Mouse (Mus musculus) cortical plate, adult 2 months (tissue): Measurements from ENCODE around the gene Tex13c2. TPM values are rescaled to one million over a fixed set of nuclear protein-coding genes. Genes with fewer than 3 reads are reported as not detected.

Experiments used
- H3K27ac ChIP-seq: fragments of 200-500 bp; 2 replicates; pipeline ENCODE4 v1.5.1; 2012; ENCODE audit warnings: low read length, control low read depth, inconsistent platforms; ENCODE audit not compliant: insufficient read depth
- H3K4me1 ChIP-seq: fragments of 200-500 bp; 2 replicates; pipeline ENCODE4 v1.6.1; 2011; ENCODE audit warnings: low read length; ENCODE audit not compliant: control insufficient read depth, insufficient read depth
- H3K4me3 ChIP-seq: fragments of 200-500 bp; 2 replicates; pipeline ENCODE4 v1.5.1; 2011; ENCODE audit warnings: mild to moderate bottlenecking, low read length, control low read depth; ENCODE audit not compliant: insufficient read depth
- CTCF ChIP-seq: fragments of 200-500 bp; IDR thresholded peaks from 2 replicates; pipeline ENCODE4 v1.5.1; 2011; ENCODE audit warnings: mild to moderate bottlenecking, control low read depth, low read length; ENCODE audit not compliant: insufficient read depth; ENCODE audit errors: extremely low read depth
- POLR2A ChIP-seq: fragments of 200-500 bp; IDR thresholded peaks from 2 replicates; pipeline ENCODE4 v1.6.1; 2011; ENCODE audit warnings: mild to moderate bottlenecking, low read length, control low read depth; ENCODE audit not compliant: insufficient read depth; ENCODE audit errors: extremely low read depth
- polyA plus RNA-seq: library from polyadenylated mRNA; depleted of rRNA; stranded (reverse); fragments of >200 nt; gene quantifications from 2 replicates; pipeline ENCODE4 v1.2.3, GENCODE M21; 2012; rRNA removed

The Tex13c2 gene
- 0.15 TPM in 1 of 2 replicates, not detected in the other for polyA plus RNA-seq

DNA sequence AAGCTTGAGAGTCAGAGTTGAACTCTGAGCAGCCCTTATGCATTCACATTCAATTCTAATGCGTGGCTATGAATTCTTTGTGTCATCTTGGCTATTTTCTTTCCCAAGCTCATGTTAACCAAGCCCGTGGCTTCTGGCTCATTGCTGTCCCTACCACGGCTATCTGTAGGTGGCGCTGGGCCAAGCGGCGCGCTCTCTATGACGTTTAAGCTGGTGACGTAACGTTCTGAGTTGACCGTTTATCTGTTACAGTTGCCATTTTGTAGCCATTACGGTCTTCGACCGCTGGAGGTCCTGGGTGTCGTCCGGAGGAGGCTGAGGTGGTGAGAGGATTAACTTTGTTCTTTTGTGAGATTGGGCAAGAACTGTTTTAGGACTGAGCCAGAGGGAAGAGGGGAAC lies at the start of gene Tex13c2:
Tex13c2 (plus strand) TSS at position 246 of the 400 bp plus-strand sequence.
- TF ChIP-seq CTCF (no peak), POLR2A (no peak)
- Histone ChIP-seq H3K4me1 (no peaks in the 10 kb centered on the region), H3K27ac (no peak within 1 kb of the TSS), H3K4me3 (no peak within 1 kb of the TSS)

DNA sequence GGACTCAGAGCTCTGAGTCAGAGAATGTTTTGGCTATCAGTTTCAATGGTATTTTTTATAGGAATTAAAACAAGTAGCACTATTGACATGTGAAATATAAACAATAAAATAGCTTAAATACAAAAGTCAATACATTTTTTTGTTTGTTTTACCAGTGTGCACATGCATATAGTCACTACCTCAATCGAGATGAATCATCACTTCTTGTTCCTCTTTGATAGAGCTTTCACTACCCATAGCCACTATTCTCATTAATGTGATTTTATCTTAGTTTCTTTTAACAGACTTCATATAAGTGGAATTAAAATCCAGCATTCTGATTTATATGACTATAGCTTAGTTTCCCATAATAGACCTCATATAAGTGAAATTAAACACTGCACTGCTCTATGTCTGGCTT lies 39.2 kb upstream of the Tex13c2 start:
- no peaks in the 10 kb centered on the region for H3K4me1 ChIP-seq
- H3K27ac ChIP-seq, result no peak overlapping the region
- TF ChIP-seq CTCF (no peak), POLR2A (no peak)
- H3K4me3 ChIP-seq, result no peak overlapping the region

GRCm38 (mm10) chrX:42453001-42453400 lies 36.5 kb upstream of the Tex13c2 start:
- TF ChIP-seq CTCF (no peak), POLR2A (no peak)
- Histone ChIP-seq H3K27ac (no peak overlapping the region), H3K4me3 (no peak overlapping the region), H3K4me1 (no peaks in the 10 kb centered on the region)

DNA sequence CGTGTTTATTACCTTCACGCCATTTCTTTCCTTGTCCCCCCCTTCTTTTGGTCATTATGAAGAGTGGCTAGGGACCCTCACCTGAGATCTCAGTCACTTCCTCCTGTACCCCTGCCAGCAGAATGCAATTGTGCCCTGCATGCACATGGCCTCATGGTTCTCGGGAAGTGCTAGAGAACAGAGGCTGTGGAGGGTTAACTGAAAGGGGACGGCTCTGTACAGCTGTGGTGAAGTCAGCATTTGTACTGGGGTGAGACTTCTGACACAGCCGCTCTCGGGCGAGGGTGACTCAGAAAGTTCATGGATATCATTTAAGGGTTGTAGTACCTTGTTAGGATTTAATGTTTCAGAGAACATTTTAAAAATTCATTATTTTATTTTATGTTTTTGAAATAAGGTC lies 35.0 kb upstream of the Tex13c2 start:
- H3K4me1 ChIP-seq, result no peaks in the 10 kb centered on the region

DNA sequence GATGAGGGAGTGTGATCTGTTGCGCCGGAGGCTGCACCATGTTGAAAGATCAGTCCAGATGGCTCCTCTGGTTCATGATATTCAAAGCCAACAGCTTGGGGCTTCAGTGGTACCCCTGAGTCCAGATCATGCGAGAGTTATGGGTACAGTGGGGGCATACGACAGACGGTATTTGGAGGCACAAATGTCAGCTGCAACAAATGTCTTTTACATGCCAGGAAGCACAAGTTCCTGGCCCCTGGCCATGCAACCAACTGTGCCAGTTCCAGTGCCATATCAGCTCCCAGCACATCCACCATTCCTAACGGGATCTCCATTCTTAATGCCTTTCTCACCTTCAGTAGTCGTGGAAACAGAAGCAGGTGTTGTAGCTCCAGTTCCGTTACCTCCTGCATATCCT lies 845 bp downstream of the Tex13c2 start:
- no peaks in the 10 kb centered on the region for H3K4me1 ChIP-seq
- no peak for TF ChIP-seq CTCF
- TF ChIP-seq POLR2A, result no peak

More for the DNA sequence above, 35.0 kb upstream of the Tex13c2 start:
- TF ChIP-seq CTCF (no peak), POLR2A (no peak)
- no peak overlapping the region for H3K4me3 ChIP-seq
- H3K27ac ChIP-seq, result no peak overlapping the region

DNA sequence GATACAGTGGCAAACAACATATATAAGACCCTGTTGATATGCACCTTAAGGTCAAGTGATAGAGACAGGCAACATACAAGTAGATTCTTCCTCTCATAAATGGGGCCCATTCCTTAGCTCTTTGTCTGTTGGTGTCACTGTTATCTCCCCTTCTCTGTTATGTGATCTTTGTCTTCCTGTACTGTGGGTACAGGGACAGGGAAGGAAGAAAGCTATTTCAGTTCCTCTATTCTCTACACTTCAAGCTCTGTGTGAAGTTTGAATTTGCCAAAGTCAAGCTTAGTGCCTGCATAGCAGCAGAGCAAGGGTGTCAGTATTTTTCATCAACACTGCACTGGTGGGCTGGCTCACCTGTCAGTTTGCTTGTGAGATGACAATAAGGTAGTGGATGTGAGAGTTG lies 11.0 kb downstream of the Tex13c2 start:
- H3K4me3 ChIP-seq, result no peak overlapping the region
- H3K4me1 ChIP-seq, result no peaks in the 10 kb centered on the region
- H3K27ac ChIP-seq, result no peak overlapping the region
- TF ChIP-seq CTCF, result no peak
- TF ChIP-seq POLR2A, result no peak

More for the DNA sequence above, 845 bp downstream of the Tex13c2 start:
- H3K4me3 ChIP-seq, result no peak overlapping the region
- no peak overlapping the region for H3K27ac ChIP-seq

GRCm38 (mm10) chrX:42502291-42503043 lies 13.0 kb downstream of the Tex13c2 start, which contains the start of gene Sh2d1a:
TSS of gene Sh2d1a (plus strand) at chrX:42502453.
- Histone ChIP-seq H3K27ac (no peak within 1 kb of the TSS), H3K4me3 (no peak within 1 kb of the TSS), H3K4me1 (no peaks in the 10 kb centered on the region)
- TF ChIP-seq POLR2A (no peak), CTCF (no peak)

- no peak overlapping the region for H3K4me3 ChIP-seq
- H3K27ac ChIP-seq, result no peak overlapping the region
- no peaks in the 10 kb centered on the region for H3K4me1 ChIP-seq
- TF ChIP-seq CTCF, result no peak
- TF ChIP-seq POLR2A, result no peak
These were observed 21.6 kb downstream of the Tex13c2 start for GRCm38 (mm10) chrX:42511105-42511504.

DNA sequence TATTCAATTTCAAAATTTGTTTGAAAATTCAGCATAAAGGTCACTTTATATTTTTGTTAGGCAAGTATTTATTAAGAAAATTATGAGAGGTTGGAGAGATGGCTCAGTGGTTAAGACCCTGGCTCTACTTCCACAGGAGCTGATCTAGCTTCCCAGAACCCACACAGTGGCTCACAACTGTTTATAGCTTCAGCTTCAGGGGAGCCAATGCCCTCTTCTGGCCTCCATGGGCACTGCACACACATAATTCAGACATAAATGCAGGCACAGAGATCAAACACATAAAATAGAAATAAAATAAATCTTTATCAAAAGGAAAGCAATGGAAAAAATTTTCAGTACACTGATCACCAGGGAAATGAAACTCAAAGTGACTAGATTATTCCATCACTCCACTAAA lies 23.1 kb downstream of the Tex13c2 start:
- H3K27ac ChIP-seq, result no peak overlapping the region
- TF ChIP-seq CTCF (no peak), POLR2A (no peak)
- H3K4me1 ChIP-seq, result no peaks in the 10 kb centered on the region
- no peak overlapping the region for H3K4me3 ChIP-seq

GRCm38 (mm10) chrX:42522868-42523267 lies 33.4 kb downstream of the Tex13c2 start:
- Histone ChIP-seq H3K4me1 (no peaks in the 10 kb centered on the region), H3K4me3 (no peak overlapping the region), H3K27ac (no peak overlapping the region)
- TF ChIP-seq CTCF (no peak), POLR2A (no peak)
